Mouse (Mus musculus) myocyte (in vitro differentiated cells): ENCODE measurements around the gene 2700081O15Rik. TPM values are rescaled to one million over a fixed set of nuclear protein-coding genes. Genes with fewer than 3 reads are reported as not detected.

ENCODE experiments used
- H3K27me3 ChIP-seq: one replicate; pipeline ENCODE4 v1.6.1; 2011; ENCODE audit not compliant: control insufficient read depth, insufficient read depth, insufficient read length
- H3K36me3 ChIP-seq: one replicate; pipeline ENCODE4 v1.6.1; 2011; ENCODE audit not compliant: control insufficient read depth, insufficient read depth
- H3K4me2 ChIP-seq: one replicate; pipeline ENCODE4 v1.6.1; 2011; ENCODE audit warnings: low read depth, control low read depth
- H3K4me3 ChIP-seq: one replicate; pipeline ENCODE4 v1.5.1; 2011; ENCODE audit warnings: mild to moderate bottlenecking, control low read depth, moderate library complexity
- H3K79me2 ChIP-seq: one replicate; pipeline ENCODE4 v1.6.1; 2011; ENCODE audit not compliant: control insufficient read depth, insufficient read depth
- H3ac ChIP-seq: one replicate; pipeline ENCODE4 v1.6.1; 2011; ENCODE audit not compliant: control insufficient read depth, insufficient read length
- CEBPB ChIP-seq: IDR thresholded peaks from 2 replicates; pipeline ENCODE4 v1.6.1; 2011; ENCODE audit warnings: mild to moderate bottlenecking, moderate library complexity; ENCODE audit not compliant: poor library complexity, insufficient read depth, severe bottlenecking
- E2F4 ChIP-seq: IDR thresholded peaks from one replicate; pipeline ENCODE4 v1.6.1; 2011; ENCODE audit warnings: mild to moderate bottlenecking, control low read depth, moderate library complexity; ENCODE audit not compliant: insufficient read depth
- MAX ChIP-seq: IDR thresholded peaks from one replicate; pipeline ENCODE4 v1.6.1; 2011; ENCODE audit warnings: low read depth, mild to moderate bottlenecking, control low read depth
- MYOD1 ChIP-seq, 3 experiments: IDR thresholded peaks; one replicate each; pipeline ENCODE4 v1.6.1; 2011; ENCODE audit warnings: control low read depth in 2 of 3, low read depth in 2 of 3, mild to moderate bottlenecking in 2 of 3, moderate library complexity in 1 of 3; ENCODE audit not compliant: insufficient read length in 2 of 3, control insufficient read depth in 1 of 3
- MYOG ChIP-seq, 3 experiments: IDR thresholded peaks; one replicate each; pipeline ENCODE4 v1.6.1; 2011; ENCODE audit warnings: control low read depth in 2 of 3, low read depth in 2 of 3, mild to moderate bottlenecking in 2 of 3; ENCODE audit not compliant: insufficient read length in 2 of 3, control insufficient read depth in 1 of 3, insufficient read depth in 1 of 3
- POLR2A ChIP-seq: IDR thresholded peaks from one replicate; pipeline ENCODE4 v1.6.1; 2011; ENCODE audit warnings: low read depth, mild to moderate bottlenecking, control low read depth, moderate library complexity; ENCODE audit not compliant: insufficient read length
- POLR2AphosphoS2 ChIP-seq: IDR thresholded peaks from one replicate; pipeline ENCODE4 v1.6.1; 2011; ENCODE audit warnings: low read depth, control low read depth; ENCODE audit not compliant: insufficient read length
- REST ChIP-seq: IDR thresholded peaks from one replicate; pipeline ENCODE4 v1.6.1; 2011; ENCODE audit warnings: mild to moderate bottlenecking, control low read depth, moderate library complexity; ENCODE audit not compliant: insufficient read depth, insufficient read length
- SRF ChIP-seq: IDR thresholded peaks from one replicate; pipeline ENCODE4 v1.6.1; 2011; ENCODE audit warnings: low read depth; ENCODE audit not compliant: control insufficient read depth, insufficient read length
- TCF12 ChIP-seq: IDR thresholded peaks from one replicate; pipeline ENCODE4 v1.6.1; 2011; ENCODE audit warnings: mild to moderate bottlenecking, control low read depth; ENCODE audit not compliant: poor library complexity, insufficient read depth, severe bottlenecking
- TCF3 ChIP-seq: IDR thresholded peaks from one replicate; pipeline ENCODE4 v1.6.1; 2011; ENCODE audit warnings: low read depth, control low read depth; ENCODE audit not compliant: insufficient read length
- USF1 ChIP-seq: IDR thresholded peaks from one replicate; pipeline ENCODE4 v1.6.1; 2011; ENCODE audit warnings: low read depth, mild to moderate bottlenecking, control low read depth, moderate library complexity
- polyA plus RNA-seq: library from polyadenylated mRNA; unstranded; fragments of >200 nt; fragmentation: generic; extraction: Trizol; gene quantifications from one replicate; pipeline ENCODE4 v1.2.1, GENCODE M21; 2012; ENCODE audit warnings: missing spikeins

The 2700081O15Rik gene
- polyA plus RNA-seq, 1 experiment = 16.9 TPM

- H3K79me2 ChIP-seq = no peaks in the 10 kb centered on the region
- H3ac ChIP-seq = no peak overlapping the region
- TF ChIP-seq POLR2AphosphoS2 (no peak), MAX (no peak), REST (no peak), E2F4 (no peak), MYOD1 (IDR thresholded peaks at IDR 0.05; ENCODE audit: control insufficient read depth in 1 of 3, insufficient read length in 2 of 3, low read depth in 2 of 3) (no peak), POLR2A (no peak), CEBPB (no peak), TCF12 (no peak), TCF3 (no peak), MYOG (IDR thresholded peaks at IDR 0.05; ENCODE audit: control insufficient read depth in 1 of 3, insufficient read depth in 1 of 3, insufficient read length in 2 of 3, low read depth in 2 of 3) (no peak), SRF (no peak)
- H3K36me3 ChIP-seq = no peaks in the 10 kb centered on the region
- H3K4me3 ChIP-seq = no peak overlapping the region
- H3K4me2 ChIP-seq = no peak overlapping the region
- H3K27me3 ChIP-seq = no peaks in the 10 kb centered on the region
Measured at GRCm38 (mm10) chr19:7441493-7441892, 24.1 kb downstream of the 2700081O15Rik start.

- Histone ChIP-seq H3K36me3 (no peaks in the 10 kb centered on the region), H3K27me3 (no peaks in the 10 kb centered on the region), H3K79me2 (no peaks in the 10 kb centered on the region), H3ac (no peak overlapping the region), H3K4me3 (no peak overlapping the region), H3K4me2 (no peak overlapping the region)
- TF ChIP-seq REST (no peak), CEBPB (no peak), TCF12 (no peak), E2F4 (no peak), USF1 (no peak), POLR2A (no peak), SRF (no peak), MAX (no peak), TCF3 (no peak), POLR2AphosphoS2 (no peak), MYOD1 (IDR thresholded peaks at IDR 0.05; ENCODE audit: control insufficient read depth in 1 of 3, insufficient read length in 2 of 3, low read depth in 2 of 3) (no peak), MYOG (IDR thresholded peaks at IDR 0.05; ENCODE audit: control insufficient read depth in 1 of 3, insufficient read depth in 1 of 3, insufficient read length in 2 of 3, low read depth in 2 of 3) (no peak)
Measured at GRCm38 (mm10) chr19:7445105-7445504, 27.7 kb downstream of the 2700081O15Rik start.

DNA sequence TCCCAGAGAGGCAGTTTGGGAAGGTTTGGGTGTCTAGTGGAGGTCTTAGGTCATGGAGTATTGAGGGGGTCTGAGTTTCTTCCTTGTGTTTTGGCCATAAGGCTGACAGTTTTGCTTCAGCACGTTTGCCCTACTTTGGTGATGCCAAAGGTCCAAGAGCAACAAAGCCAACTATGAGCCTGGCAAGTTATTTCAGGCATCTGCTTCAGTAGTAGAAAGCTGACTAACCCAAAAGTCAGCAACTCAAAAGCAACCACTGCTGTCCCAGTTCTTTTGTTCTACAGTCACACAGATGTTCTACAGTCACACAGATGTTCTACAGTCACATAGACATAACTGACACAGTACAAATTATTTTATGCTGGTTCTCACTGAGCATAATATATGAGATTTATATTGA, 28.2 kb downstream of the 2700081O15Rik start:
- Histone ChIP-seq H3ac (no peak overlapping the region), H3K79me2 (no peaks in the 10 kb centered on the region), H3K4me2 (no peak overlapping the region), H3K4me3 (no peak overlapping the region), H3K27me3 (no peaks in the 10 kb centered on the region), H3K36me3 (no peaks in the 10 kb centered on the region)
- TF ChIP-seq USF1 (no peak), MAX (no peak), POLR2AphosphoS2 (no peak), MYOG (IDR thresholded peaks at IDR 0.05; ENCODE audit: control insufficient read depth in 1 of 3, insufficient read depth in 1 of 3, insufficient read length in 2 of 3, low read depth in 2 of 3) (no peak), REST (no peak), POLR2A (no peak), TCF3 (no peak), SRF (no peak), E2F4 (no peak), TCF12 (no peak), CEBPB (no peak), MYOD1 (IDR thresholded peaks at IDR 0.05; ENCODE audit: control insufficient read depth in 1 of 3, insufficient read length in 2 of 3, low read depth in 2 of 3) (no peak)

DNA sequence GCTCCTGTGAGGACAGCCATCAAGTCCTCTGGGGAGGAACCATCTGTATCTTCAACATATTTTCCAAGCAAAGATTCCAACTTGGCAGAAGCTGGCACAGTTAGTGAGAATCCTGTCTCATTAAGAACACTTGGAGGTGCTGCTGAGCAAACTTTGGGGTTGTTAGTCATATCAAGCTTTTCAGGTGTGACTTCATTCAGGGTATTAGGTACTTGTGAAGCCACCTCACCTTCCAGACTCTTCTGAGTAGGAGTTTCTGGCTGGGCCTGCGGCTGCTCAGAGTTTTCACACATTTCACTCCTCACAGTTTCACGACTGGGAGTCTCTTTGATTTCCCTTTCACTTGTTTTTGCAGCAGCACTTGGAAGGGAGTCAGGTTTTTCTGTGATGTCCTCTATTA, 39.4 kb downstream of the 2700081O15Rik start:
- peaks cover 56% of the 10 kb centered on the region for H3K79me2 ChIP-seq
- no peak overlapping the region for H3K4me2 ChIP-seq
- no peak overlapping the region for H3K4me3 ChIP-seq
- H3K36me3 ChIP-seq = no peaks in the 10 kb centered on the region
- H3K27me3 ChIP-seq = no peaks in the 10 kb centered on the region
- TF ChIP-seq REST (no peak), POLR2AphosphoS2 (no peak), USF1 (no peak), MAX (no peak)
- H3ac ChIP-seq = no peak overlapping the region

- no peak for TF ChIP-seq TCF12
- TF ChIP-seq POLR2A = no peak
- no peak for TF ChIP-seq SRF
- no peak for TF ChIP-seq REST
- no peak for TF ChIP-seq TCF3
- TF ChIP-seq MAX = no peak
- TF ChIP-seq E2F4 = no peak
- TF ChIP-seq MYOG (IDR thresholded peaks at IDR 0.05; ENCODE audit: control insufficient read depth in 1 of 3, insufficient read depth in 1 of 3, insufficient read length in 2 of 3, low read depth in 2 of 3) = no peak
- TF ChIP-seq CEBPB = no peak
- no peak for TF ChIP-seq POLR2AphosphoS2
- Histone ChIP-seq H3K79me2 (peaks cover 76% of the 10 kb centered on the region), H3K36me3 (no peaks in the 10 kb centered on the region), H3K4me3 (no peak overlapping the region), H3ac (no peak overlapping the region), H3K27me3 (no peaks in the 10 kb centered on the region), H3K4me2 (no peak overlapping the region)
Measured at GRCm38 (mm10) chr19:7458901-7459300, 41.5 kb downstream of the 2700081O15Rik start.
